Mouse (Mus musculus) lung, embryonic 16.5 days (tissue): ENCODE data around the gene Itgb4. TPM values are rescaled to one million over a fixed set of nuclear protein-coding genes. Genes with fewer than 3 reads are reported as not detected.
A peak's percentile ranks its signal among the peaks of the same experiment; 100 is the strongest.

ENCODE experiments used
- ATAC-seq: fragments of 200-750 bp; cut with Nextera tagmentation; 2 replicates; pipeline ENCODE4 v1.8.0; 2017; ENCODE audit warnings: low read depth, mild to moderate bottlenecking, moderate library complexity
- H3K27ac ChIP-seq: fragments of 300-500 bp; sonication (generic); 2 replicates; pipeline ENCODE4 v1.5.1; 2014; ENCODE audit warnings: mild to moderate bottlenecking, control low read depth, low read length
- H3K27me3 ChIP-seq: fragments of 300-500 bp; sonication (generic); 2 replicates; pipeline ENCODE4 v1.6.1; 2014; ENCODE audit warnings: low read depth, low read length, mixed read lengths; ENCODE audit not compliant: control insufficient read depth, insufficient read depth
- H3K36me3 ChIP-seq: fragments of 300-500 bp; sonication (generic); 2 replicates; pipeline ENCODE4 v1.6.1; 2014; ENCODE audit warnings: low read length; ENCODE audit not compliant: control insufficient read depth, insufficient read depth
- H3K4me1 ChIP-seq: fragments of 300-500 bp; sonication (generic); replicated peaks from 2 replicates; pipeline ENCODE4 v1.6.1; 2014; ENCODE audit warnings: low read length, mixed read lengths; ENCODE audit not compliant: control insufficient read depth, insufficient read depth
- H3K4me2 ChIP-seq: fragments of 300-500 bp; sonication (generic); 2 replicates; pipeline ENCODE4 v1.6.1; 2014; ENCODE audit warnings: low read depth, low read length, control low read depth
- H3K4me3 ChIP-seq: fragments of 300-500 bp; sonication (generic); 2 replicates; pipeline ENCODE4 v1.5.1; 2014; ENCODE audit warnings: mild to moderate bottlenecking, low read length, control low read depth
- H3K9ac ChIP-seq: fragments of 300-500 bp; sonication (generic); 2 replicates; pipeline ENCODE4 v1.6.1; 2014; ENCODE audit warnings: low read length, control low read depth
- H3K9me3 ChIP-seq: fragments of 300-500 bp; sonication (generic); 2 replicates; pipeline ENCODE4 v1.6.1; 2016; ENCODE audit warnings: low read length; ENCODE audit not compliant: control insufficient read depth
- WGBS: fragments of 180-500 bp; shearing (Covaris S2); extraction: QIAGEN DNeasy Blood & Tissue Kit; methylation state at CpG from one replicate; pipeline ENCODE4 v1.1.7; 2014; 5-methylcytosine and 5-hydroxymethylcytosine counted together
- polyA plus RNA-seq: library from polyadenylated mRNA; unstranded; fragments of >200 nt; fragmentation: Nextera tagmentation; extraction: Ambion mirVana; gene quantifications from 2 replicates; pipeline ENCODE4 v1.2.1, GENCODE M21; 2015

The Itgb4 gene
- polyA plus RNA-seq, 1 experiment from 2014 or later, result 3.4 TPM

DNA sequence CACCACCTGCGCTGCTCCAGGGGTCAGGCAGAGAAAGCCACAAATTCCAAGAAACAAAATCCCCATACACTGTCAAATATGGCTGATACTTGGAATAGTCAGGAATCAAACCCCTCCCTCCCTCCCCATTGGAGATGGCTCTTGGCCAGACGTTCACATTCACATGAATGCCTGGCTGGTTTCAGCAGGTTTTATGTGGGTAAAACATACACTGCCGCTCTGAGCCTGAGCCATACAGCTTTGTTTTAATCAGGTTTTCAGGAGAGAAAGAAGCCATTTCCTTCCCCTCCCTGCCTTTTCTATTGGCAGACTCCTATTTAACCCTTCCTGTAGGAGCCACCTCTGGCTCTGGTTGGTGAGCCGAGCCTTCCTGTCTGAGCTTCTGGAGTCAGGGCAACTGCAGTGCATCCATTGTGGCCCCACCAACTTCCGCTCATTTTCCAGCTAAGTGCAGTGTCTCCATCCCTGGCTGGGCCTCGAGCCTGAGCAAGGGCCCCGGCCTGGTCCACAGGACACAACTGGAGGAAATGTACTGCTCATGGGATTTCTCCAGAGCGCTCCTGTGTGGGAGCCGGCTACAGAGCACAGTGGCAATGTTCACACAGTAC is 28.2 kb upstream of the Itgb4 start:
- Histone ChIP-seq H3K27ac (no peak overlapping the region; the same call in 1 of the 2 replicates), H3K4me2 (no peak overlapping the region), H3K36me3 (peaks cover 7% of the 10 kb centered on the region)

DNA sequence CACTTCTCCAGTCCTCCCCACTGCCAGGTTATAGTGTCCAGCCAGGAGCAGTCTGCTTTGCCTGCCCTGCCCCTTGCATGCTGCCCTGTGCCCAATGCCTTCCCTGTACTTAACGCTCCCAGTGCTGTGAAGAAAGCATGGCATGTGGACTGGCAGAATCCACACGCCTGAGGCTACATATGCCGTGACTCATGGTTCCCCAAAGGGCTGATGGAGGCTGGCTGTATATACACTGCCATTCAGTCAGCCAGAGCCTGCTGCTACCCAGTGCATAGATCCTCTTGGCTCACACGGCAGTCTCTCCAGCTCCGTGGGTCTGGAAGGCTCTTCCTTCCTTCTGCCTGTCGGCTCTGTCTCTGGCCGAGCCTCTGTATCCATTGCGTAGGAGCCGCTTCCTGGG is 26.2 kb upstream of the Itgb4 start:
- H3K27me3 ChIP-seq, result no peaks in the 10 kb centered on the region
- 88% methylated on average over 9 of the region's 9 CpGs for WGBS
- H3K9ac ChIP-seq, result no peak overlapping the region
- peaks cover 4% of the 10 kb centered on the region; the same call in 1 of the 2 replicates for H3K36me3 ChIP-seq
- no peak overlapping the region for H3K27ac ChIP-seq
- no peak for ATAC-seq
- H3K9me3 ChIP-seq, result no peaks in the 10 kb centered on the region
- no peak overlapping the region for H3K4me2 ChIP-seq
- H3K4me3 ChIP-seq, result no peak overlapping the region
- no peaks in the 10 kb centered on the region for H3K4me1 ChIP-seq

More for the DNA sequence above, 28.2 kb upstream of the Itgb4 start:
- 73% methylated on average over 9 of the region's 9 CpGs for WGBS
- no peaks in the 10 kb centered on the region for H3K4me1 ChIP-seq
- H3K9ac ChIP-seq, result no peak overlapping the region
- H3K4me3 ChIP-seq, result no peak overlapping the region
- no peaks in the 10 kb centered on the region for H3K9me3 ChIP-seq
- peak; percentile 28; the same call in 1 of the 2 replicates for ATAC-seq
- H3K27me3 ChIP-seq, result no peaks in the 10 kb centered on the region

GRCm38 (mm10) chr11:115950719-115951118 is 23.8 kb upstream of the Itgb4 start:
- no peak overlapping the region for H3K9ac ChIP-seq
- 91% methylated on average over 2 of the region's 2 CpGs for WGBS
- H3K4me3 ChIP-seq, result no peak overlapping the region
- no peaks in the 10 kb centered on the region for H3K9me3 ChIP-seq
- H3K36me3 ChIP-seq, result peaks cover 10% of the 10 kb centered on the region; the same call in 1 of the 2 replicates
- 0 out of 2 replicates have a peak, but pooled peaks cover 3% of the 10 kb centered on the region for H3K4me1 ChIP-seq
- no peaks in the 10 kb centered on the region for H3K27me3 ChIP-seq
- H3K27ac ChIP-seq, result no peak overlapping the region
- no peak for ATAC-seq
- no peak overlapping the region for H3K4me2 ChIP-seq

DNA sequence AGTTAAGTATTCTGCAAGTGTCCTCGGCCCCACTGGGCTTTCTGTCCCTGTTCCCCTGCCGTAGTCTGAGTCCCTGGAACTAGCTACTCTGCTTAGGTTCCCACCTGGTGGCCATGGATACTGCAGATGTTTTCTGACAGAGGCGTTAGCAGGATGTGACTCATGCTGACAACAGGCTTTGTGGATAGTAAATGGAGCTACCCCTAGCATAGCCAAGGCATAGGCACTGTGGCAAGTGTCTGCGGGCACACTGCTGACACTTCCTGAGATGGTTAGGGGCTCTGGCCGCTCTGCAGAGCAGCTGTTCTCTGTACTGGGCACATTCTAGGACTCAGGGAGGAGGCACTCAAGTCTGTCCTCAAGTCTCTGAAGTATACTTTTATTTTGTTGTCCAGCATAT is 19.8 kb upstream of the Itgb4 start:
- H3K9ac ChIP-seq, result no peak overlapping the region
- peaks cover 22% of the 10 kb centered on the region for H3K36me3 ChIP-seq

GRCm38 (mm10) chr11:115955195-115955858 is 19.2 kb upstream of the Itgb4 start:
- Histone ChIP-seq H3K27ac (peak overlapping the region; percentile 39; the same call in 1 of the 2 replicates), H3K4me3 (no peak overlapping the region), H3K36me3 (peaks cover 22% of the 10 kb centered on the region), H3K9me3 (no peaks in the 10 kb centered on the region), H3K9ac (no peak overlapping the region), H3K4me1 (0 out of 2 replicates have a peak, but pooled peaks cover 3% of the 10 kb centered on the region), H3K27me3 (no peaks in the 10 kb centered on the region), H3K4me2 (no peak overlapping the region)
- 60% methylated on average over 10 of the region's 10 CpGs for WGBS
- peak; percentile 61; the same call in 1 of the 2 replicates for ATAC-seq

More for the DNA sequence above, 19.8 kb upstream of the Itgb4 start:
- WGBS, result 80% methylated on average over 5 of the region's 5 CpGs
- Histone ChIP-seq H3K9me3 (no peaks in the 10 kb centered on the region), H3K27ac (no peak overlapping the region), H3K4me1 (0 out of 2 replicates have a peak, but pooled peaks cover 3% of the 10 kb centered on the region), H3K4me2 (no peak overlapping the region), H3K4me3 (no peak overlapping the region), H3K27me3 (no peaks in the 10 kb centered on the region)
- ATAC-seq, result no peak

DNA sequence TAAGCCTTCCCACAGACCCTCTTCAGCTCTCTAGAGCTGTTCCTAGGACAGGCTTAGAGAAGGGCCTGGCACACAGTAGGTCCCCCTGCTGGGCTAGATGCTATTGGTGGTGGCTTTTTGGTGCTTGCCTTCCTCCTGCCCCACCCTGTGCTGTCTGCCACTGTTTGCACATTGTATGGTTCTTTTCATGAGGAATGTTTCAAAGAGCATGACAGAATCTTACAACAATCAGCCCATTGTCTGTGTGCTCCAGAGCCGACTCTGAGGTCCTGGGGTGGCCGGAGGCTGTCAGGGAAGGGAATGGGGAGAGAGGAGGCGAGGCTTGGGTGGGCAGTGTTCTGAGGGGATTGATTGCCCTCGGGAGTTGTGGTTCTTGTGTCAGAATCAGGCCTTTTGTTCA is 18.1 kb upstream of the Itgb4 start:
- peak; percentile 46 for ATAC-seq
- no peak overlapping the region for H3K4me2 ChIP-seq
- 45% methylated on average over 4 of the region's 4 CpGs for WGBS
- H3K27ac ChIP-seq, result peak overlapping the region; percentile 50
- H3K9me3 ChIP-seq, result no peaks in the 10 kb centered on the region
- H3K27me3 ChIP-seq, result no peaks in the 10 kb centered on the region
- H3K4me3 ChIP-seq, result no peak overlapping the region
- peaks cover 23% of the 10 kb centered on the region for H3K36me3 ChIP-seq
- H3K4me1 ChIP-seq, result 0 out of 2 replicates have a peak, but pooled peaks cover 3% of the 10 kb centered on the region
- H3K9ac ChIP-seq, result 0 out of 2 replicates have a peak overlapping the region, but pooled peaks have one; percentile 17

DNA sequence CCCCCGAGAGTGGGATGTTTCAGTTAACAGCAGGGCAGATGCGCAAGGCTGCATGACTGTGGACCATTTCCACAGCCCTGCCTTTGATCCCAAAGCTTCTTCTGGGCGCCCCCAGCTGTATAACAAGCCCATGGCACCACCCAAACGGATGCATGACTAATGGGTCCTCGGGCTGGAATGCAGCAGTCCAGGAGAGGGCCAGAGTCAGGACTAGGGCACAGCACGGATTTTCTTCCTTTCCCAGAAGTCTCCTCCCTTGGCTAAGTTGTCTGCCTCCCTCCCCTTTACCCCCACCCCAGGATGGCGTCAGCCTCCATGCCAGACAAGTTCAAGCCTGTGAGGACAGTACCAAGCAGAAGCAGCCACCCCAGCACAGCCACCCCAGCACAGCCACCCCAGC is 16.5 kb upstream of the Itgb4 start:
- Histone ChIP-seq H3K27ac (no peak overlapping the region), H3K4me3 (no peak overlapping the region), H3K27me3 (no peaks in the 10 kb centered on the region), H3K9ac (no peak overlapping the region), H3K4me1 (0 out of 2 replicates have a peak, but pooled peaks cover 3% of the 10 kb centered on the region), H3K36me3 (peaks cover 25% of the 10 kb centered on the region), H3K4me2 (no peak overlapping the region), H3K9me3 (no peaks in the 10 kb centered on the region)
- ATAC-seq, result no peak
- WGBS, result 62% methylated on average over 7 of the region's 7 CpGs

DNA sequence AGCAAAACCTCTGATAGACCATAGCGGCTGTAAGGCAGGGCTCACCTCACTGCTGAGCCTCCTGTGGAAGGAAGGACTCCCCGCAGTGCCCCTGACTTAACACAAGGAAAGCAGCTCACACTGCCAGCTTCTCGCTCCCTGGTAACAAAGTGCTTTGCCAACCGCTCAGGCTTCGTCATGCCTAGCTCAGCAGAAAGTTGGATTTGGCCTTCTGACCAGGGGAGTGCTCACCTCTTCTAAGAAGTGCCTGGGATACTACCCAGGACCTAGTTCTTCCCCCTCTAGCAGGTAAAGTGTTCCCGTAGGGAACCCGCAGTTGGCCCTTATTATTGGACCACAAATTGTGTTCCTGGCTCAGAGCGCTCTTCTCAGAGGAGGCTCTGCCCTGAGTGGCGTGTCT is 15.5 kb upstream of the Itgb4 start:
- Histone ChIP-seq H3K36me3 (peaks cover 21% of the 10 kb centered on the region), H3K9me3 (no peaks in the 10 kb centered on the region), H3K4me3 (no peak overlapping the region), H3K4me2 (no peak overlapping the region), H3K4me1 (0 out of 2 replicates have a peak, but pooled peaks cover 3% of the 10 kb centered on the region), H3K27ac (no peak overlapping the region), H3K9ac (no peak overlapping the region), H3K27me3 (no peaks in the 10 kb centered on the region)
- no peak for ATAC-seq
- WGBS, result 97% methylated on average over 9 of the region's 9 CpGs

DNA sequence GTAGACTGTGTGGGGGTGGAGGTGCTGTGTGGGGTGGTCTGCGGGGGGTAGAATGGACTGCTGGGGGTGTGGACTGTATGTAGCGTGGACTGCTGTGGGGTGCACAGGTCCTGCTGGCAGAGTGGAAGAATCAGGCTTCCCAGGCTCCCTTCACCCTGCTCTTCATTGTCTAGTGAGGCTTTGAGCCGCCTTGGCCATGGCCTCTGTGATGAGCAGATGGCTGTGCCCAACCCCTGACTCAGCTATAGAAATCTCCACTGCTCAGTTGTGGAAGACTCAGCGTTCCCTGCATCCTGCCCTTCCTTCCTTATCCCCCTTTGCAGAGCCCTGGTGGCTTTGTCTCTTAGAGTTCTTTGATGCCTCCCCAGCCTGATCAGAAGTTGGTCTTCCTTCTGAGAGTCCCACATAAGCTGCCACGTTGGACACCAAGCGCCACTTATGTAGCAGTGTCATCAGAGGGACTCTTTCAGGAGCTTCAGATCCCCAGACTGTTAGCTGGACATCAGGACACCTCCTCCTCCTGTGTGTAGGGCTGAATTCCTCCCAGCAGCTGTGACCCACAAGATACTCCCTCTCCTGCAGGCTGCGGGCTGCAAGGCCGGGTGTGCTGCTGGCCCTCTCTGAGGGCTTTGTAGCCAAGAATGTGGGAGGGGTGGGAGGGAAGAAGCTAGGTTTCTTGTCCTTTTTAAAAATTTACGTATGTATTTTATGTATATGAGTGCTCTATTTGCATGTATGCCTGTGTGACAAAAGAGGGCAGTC is 11.7 kb upstream of the Itgb4 start:
- no peaks in the 10 kb centered on the region for H3K27me3 ChIP-seq
- H3K9me3 ChIP-seq, result no peaks in the 10 kb centered on the region
- H3K4me2 ChIP-seq, result no peak overlapping the region
- WGBS, result 92% methylated on average over 9 of the region's 9 CpGs
- H3K36me3 ChIP-seq, result peaks cover 38% of the 10 kb centered on the region
- H3K9ac ChIP-seq, result no peak overlapping the region
- no peak overlapping the region for H3K4me3 ChIP-seq
- H3K27ac ChIP-seq, result no peak overlapping the region
- no peaks in the 10 kb centered on the region for H3K4me1 ChIP-seq
- ATAC-seq, result no peak
